Mouse (Mus musculus): Measurements from ENCODE around the gene Flnb. TPM values are rescaled to one million over a fixed set of nuclear protein-coding genes. Genes with fewer than 3 reads are reported as not detected.

Flnb gene
- polyA plus RNA-seq, 1 experiment from 2014 or later = 3.6 TPM

DNA sequence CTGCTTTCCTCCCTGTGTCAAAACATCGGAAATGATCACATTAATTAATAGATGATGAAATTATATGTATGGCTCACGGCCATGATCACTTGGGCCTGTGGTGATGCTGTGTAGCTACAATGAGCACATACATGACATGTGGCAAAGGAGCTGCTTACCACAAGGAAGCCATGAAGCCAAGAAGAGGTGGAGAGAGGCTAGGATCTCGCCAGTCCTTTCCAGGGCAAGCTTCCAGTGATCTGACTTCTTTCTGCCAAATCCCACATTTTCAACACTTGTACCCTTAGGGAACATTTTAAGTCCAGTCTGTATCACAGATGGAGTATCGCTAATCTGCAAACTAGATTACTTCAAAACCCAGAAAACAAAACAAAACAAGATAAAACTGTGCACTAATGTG lies 67.1 kb downstream of the Flnb start:
- peaks cover 26% of the 10 kb centered on the region for H3K36me3 ChIP-seq (replicated peaks)
- H3K4me3 ChIP-seq (replicated peaks) = no peak overlapping the region
- H3K4me1 ChIP-seq (replicated peaks) = no peaks in the 10 kb centered on the region; the same call in 1 of the 2 replicates
- no peak overlapping the region for H3K4me2 ChIP-seq
- WGBS (ENCODE audit: insufficient replicate concordance) = 61% methylated on average over 4 of the region's 4 CpGs
- no peak overlapping the region for H3K27ac ChIP-seq (replicated peaks)
- H3K27me3 ChIP-seq = no peaks in the 10 kb centered on the region
- no peak overlapping the region for H3K9ac ChIP-seq
- no peak for ATAC-seq (ENCODE audit: insufficient read depth)
- H3K9me3 ChIP-seq (replicated peaks) = no peaks in the 10 kb centered on the region

DNA sequence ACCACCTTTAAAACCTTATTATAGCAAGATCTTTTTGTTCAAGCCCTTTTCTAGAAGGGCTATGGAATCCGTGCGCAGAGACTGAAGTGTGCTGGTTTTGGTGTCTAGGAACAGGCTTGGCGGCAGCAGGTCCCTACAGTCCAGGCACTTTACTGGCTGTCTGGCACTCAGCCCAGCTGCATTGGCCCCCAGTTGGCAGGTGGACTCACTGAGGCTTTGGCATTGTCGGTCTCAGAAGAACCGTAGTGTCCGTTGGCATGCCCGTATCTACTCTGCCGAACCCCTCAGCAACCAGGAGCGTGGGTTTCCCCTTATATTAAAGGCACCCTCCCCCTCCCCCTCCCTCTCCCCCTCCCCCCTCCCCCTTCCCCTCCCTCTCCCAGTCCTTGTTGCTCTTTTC lies 67.8 kb downstream of the Flnb start:
- no peak overlapping the region for H3K4me2 ChIP-seq
- no peaks in the 10 kb centered on the region for H3K9me3 ChIP-seq (replicated peaks)
- peaks cover 2% of the 10 kb centered on the region; the same call in 1 of the 2 replicates for H3K4me1 ChIP-seq (replicated peaks)
- no peak overlapping the region for H3K4me3 ChIP-seq (replicated peaks)
- WGBS (ENCODE audit: insufficient replicate concordance) = 80% methylated on average over 9 of the region's 9 CpGs
- peaks cover 26% of the 10 kb centered on the region for H3K36me3 ChIP-seq (replicated peaks)
- no peak overlapping the region for H3K9ac ChIP-seq
- ATAC-seq (ENCODE audit: insufficient read depth) = no peak
- no peaks in the 10 kb centered on the region for H3K27me3 ChIP-seq
- H3K27ac ChIP-seq (replicated peaks) = no peak overlapping the region

DNA sequence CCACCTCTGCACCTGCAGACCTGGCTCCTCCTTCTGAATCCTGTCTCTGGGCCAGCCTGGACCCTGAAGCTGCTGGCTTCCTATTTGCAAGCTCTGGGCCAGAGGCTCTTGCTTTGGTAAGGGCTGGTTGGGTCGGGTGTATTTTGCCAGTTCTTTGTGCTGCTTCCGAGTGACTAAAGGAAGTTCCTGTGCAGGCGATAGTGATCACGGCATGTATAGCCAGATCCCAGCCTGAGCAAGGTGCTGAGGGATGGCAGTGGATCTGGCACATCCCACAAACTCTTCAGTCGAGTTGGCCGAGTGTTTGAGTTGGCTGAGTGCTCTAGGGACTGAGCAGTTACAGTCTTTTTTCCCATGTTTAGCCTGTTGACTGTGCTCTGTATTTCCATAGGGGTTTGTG lies 68.3 kb downstream of the Flnb start:
- Histone ChIP-seq H3K4me3 (replicated peaks) (no peak overlapping the region), H3K27me3 (no peaks in the 10 kb centered on the region), H3K4me2 (no peak overlapping the region), H3K36me3 (replicated peaks) (peaks cover 28% of the 10 kb centered on the region), H3K27ac (replicated peaks) (no peak overlapping the region), H3K9me3 (replicated peaks) (no peaks in the 10 kb centered on the region), H3K4me1 (replicated peaks) (peaks cover 2% of the 10 kb centered on the region; the same call in 1 of the 2 replicates), H3K9ac (no peak overlapping the region)
- no peak for ATAC-seq (ENCODE audit: insufficient read depth)
- 53% methylated on average over 6 of the region's 6 CpGs for WGBS (ENCODE audit: insufficient replicate concordance)

DNA sequence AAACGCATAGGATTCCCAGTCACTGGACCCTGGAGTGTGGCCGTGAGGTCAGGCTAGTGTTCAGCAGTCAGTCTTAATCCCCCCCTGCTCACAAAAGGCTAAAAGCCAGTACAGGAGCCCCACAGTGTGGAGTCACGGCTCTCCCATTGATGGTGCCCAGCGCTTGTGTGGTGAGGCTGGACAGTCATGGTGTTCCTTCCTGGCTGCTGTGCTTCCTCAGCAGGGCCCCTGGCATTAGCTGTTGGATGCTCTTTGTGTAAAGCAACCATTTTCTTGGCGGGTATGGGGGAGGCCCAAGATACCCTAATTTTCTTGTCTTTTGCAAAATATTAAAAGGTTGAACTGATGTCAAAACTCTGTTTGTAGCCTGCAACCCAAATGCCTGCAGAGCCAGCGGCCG lies 69.4 kb downstream of the Flnb start:
- WGBS (ENCODE audit: insufficient replicate concordance) = 66% methylated on average over 7 of the region's 7 CpGs

DNA sequence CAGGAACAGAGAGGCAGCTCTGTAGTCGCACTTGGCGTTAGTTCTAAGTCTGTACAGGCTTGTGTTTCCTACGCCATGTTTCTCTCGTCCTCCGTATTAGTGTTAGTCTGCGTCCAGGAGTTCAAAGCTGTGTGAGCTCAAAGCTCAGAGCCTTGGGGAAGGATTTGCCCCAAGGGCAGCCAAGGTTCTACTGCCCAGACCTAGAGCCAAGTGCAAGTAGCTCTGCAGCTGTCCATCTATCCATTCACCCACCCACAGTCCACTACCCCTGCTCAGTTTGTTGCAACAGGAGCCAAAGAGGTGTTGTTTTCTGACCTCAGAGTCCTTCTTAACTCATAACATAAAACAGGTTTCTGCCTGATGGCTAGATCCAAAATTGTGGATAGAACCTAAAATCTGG lies 70.5 kb downstream of the Flnb start:
- 79% methylated on average over 6 of the region's 6 CpGs for WGBS (ENCODE audit: insufficient replicate concordance)
- Histone ChIP-seq H3K4me3 (replicated peaks) (no peak overlapping the region), H3K4me2 (no peak overlapping the region), H3K27me3 (no peaks in the 10 kb centered on the region), H3K27ac (replicated peaks) (no peak overlapping the region), H3K36me3 (replicated peaks) (0 out of 2 replicates have a peak, but pooled peaks cover 28% of the 10 kb centered on the region), H3K9ac (no peak overlapping the region), H3K9me3 (replicated peaks) (no peaks in the 10 kb centered on the region), H3K4me1 (replicated peaks) (peaks cover 2% of the 10 kb centered on the region; the same call in 1 of the 2 replicates)
- ATAC-seq (ENCODE audit: insufficient read depth) = no peak

More for the DNA sequence above, 69.4 kb downstream of the Flnb start:
- peaks cover 2% of the 10 kb centered on the region; the same call in 1 of the 2 replicates for H3K4me1 ChIP-seq (replicated peaks)
- H3K9me3 ChIP-seq (replicated peaks) = no peaks in the 10 kb centered on the region
- ATAC-seq (ENCODE audit: insufficient read depth) = no peak
- H3K4me2 ChIP-seq = no peak overlapping the region
- 0 out of 2 replicates have a peak, but pooled peaks cover 29% of the 10 kb centered on the region for H3K36me3 ChIP-seq (replicated peaks)
- no peaks in the 10 kb centered on the region for H3K27me3 ChIP-seq
- H3K9ac ChIP-seq = no peak overlapping the region
- H3K4me3 ChIP-seq (replicated peaks) = no peak overlapping the region
- no peak overlapping the region for H3K27ac ChIP-seq (replicated peaks)

DNA sequence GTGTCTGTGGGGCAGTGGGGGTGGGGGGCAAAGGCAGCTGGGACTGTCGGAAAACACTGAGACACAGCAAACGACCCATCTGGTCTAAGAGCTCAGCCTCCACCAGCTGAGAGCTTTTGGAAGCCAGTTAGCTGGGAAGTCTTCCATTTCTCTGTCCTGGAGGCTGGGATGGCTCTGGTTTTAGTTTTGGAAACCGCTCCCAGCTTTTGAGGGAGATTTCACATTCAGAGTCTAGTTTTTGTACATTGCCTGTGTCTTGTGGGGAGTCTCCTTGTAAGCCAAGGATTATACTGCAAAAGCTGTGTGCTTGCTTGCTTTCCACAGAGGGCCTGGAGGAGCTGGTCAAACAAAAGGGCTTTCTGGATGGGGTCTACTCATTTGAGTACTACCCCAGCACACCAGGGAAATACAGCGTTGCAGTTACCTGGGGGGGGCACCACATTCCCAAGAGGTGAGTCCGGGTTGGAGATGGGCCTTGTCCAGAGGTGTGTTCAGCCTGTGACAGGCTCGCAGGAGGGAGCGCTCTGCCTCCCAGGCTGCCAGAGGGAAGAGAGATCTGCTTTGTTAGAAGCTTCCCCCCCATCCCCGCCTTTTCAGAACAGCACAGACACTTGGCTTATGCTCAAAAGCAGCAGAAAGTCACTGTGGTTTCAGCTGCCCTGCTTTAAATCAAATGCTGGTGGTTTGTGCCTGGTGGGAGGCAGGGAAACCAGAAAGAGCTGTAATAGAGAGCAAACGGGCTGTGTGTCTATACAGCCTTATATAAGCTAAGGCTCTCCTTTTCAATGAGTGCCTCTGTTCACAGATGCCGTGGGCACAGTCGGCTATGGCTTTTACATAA lies 71.3 kb downstream of the Flnb start:
- Histone ChIP-seq H3K4me3 (replicated peaks) (no peak overlapping the region), H3K9me3 (replicated peaks) (no peaks in the 10 kb centered on the region), H3K27me3 (no peaks in the 10 kb centered on the region), H3K4me1 (replicated peaks) (peaks cover 2% of the 10 kb centered on the region; the same call in 1 of the 2 replicates), H3K4me2 (no peak overlapping the region), H3K27ac (replicated peaks) (no peak overlapping the region; the same call in 1 of the 2 replicates), H3K36me3 (replicated peaks) (0 out of 2 replicates have a peak, but pooled peaks cover 32% of the 10 kb centered on the region), H3K9ac (no peak overlapping the region)
- no peak for ATAC-seq (ENCODE audit: insufficient read depth)
- 34% methylated on average over 11 of the region's 11 CpGs for WGBS (ENCODE audit: insufficient replicate concordance)

DNA sequence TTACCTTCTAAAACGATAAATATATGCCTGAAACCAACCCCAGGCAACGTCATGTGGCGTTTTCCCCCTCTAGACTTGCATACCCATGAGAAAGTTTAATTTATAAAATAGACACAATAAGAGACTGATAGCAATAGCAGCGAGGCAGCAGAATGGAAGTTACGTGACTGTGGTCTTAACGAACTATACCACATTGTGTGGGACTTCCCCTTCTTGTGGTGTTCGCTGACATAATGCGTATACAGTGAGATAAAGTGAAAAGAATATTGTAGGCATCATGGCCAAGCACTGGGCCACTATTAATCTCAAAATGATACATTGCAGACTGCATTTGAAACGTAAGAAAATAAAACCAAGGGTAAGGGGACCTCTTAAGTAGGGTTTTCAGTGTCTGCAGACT lies 72.1 kb downstream of the Flnb start:
- H3K27me3 ChIP-seq = no peaks in the 10 kb centered on the region
- H3K36me3 ChIP-seq (replicated peaks) = peaks cover 29% of the 10 kb centered on the region; the same call in 1 of the 2 replicates
- peaks cover 2% of the 10 kb centered on the region; the same call in 1 of the 2 replicates for H3K4me1 ChIP-seq (replicated peaks)
- ATAC-seq (ENCODE audit: insufficient read depth) = 0 out of 2 replicates have a peak, but pooled peaks have one; percentile 31
- WGBS (ENCODE audit: insufficient replicate concordance) = 16% methylated on average over 9 of the region's 9 CpGs
- H3K4me3 ChIP-seq (replicated peaks) = no peak overlapping the region
- no peak overlapping the region for H3K27ac ChIP-seq (replicated peaks)
- H3K9me3 ChIP-seq (replicated peaks) = no peaks in the 10 kb centered on the region
- no peak overlapping the region for H3K9ac ChIP-seq
- no peak overlapping the region for H3K4me2 ChIP-seq

DNA sequence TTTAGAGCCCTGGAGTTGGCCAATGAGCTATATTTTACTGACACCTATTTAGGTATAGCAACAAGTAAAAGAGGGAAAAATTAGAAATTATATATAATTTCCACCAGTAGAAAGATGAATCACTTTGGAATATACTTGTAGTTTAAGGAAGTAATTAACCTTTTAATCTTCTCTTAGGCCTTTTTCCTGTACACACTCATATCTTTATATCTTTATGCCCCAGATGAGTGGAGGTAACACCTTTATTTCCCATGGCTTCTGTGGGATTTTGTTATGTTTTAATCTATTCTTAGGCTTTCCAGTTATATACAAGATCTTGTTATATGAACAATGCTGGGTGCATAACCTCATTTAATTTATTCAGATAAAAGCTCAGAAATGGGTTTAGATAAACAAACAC lies 73.6 kb downstream of the Flnb start:
- Histone ChIP-seq H3K27ac (replicated peaks) (no peak overlapping the region), H3K4me3 (replicated peaks) (no peak overlapping the region), H3K36me3 (replicated peaks) (peaks cover 32% of the 10 kb centered on the region), H3K4me2 (no peak overlapping the region), H3K9me3 (replicated peaks) (no peaks in the 10 kb centered on the region), H3K4me1 (replicated peaks) (peaks cover 2% of the 10 kb centered on the region; the same call in 1 of the 2 replicates), H3K9ac (no peak overlapping the region), H3K27me3 (no peaks in the 10 kb centered on the region)
- no peak for ATAC-seq (ENCODE audit: insufficient read depth)

DNA sequence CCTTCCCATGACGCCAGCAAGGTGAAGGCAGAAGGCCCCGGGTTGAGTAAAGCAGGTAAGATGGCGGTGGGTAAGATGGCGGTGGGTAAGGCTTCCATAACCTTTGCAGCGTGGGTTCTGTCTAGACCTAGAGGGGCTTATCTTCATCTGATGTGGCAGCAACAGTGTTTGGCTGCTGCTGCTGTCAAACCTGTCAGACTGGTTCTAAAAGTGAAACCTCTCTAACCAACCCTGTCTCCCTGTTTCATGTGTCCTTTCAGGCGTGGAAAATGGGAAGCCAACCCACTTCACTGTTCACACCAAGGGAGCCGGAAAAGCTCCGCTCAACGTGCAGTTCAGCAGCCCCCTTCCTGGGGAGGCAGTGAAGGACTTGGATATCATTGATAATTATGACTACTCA lies 78.4 kb downstream of the Flnb start:
- no peaks in the 10 kb centered on the region for H3K9me3 ChIP-seq (replicated peaks)
- H3K9ac ChIP-seq = no peak overlapping the region
- no peak overlapping the region for H3K27ac ChIP-seq (replicated peaks)
- ATAC-seq (ENCODE audit: insufficient read depth) = no peak
- H3K4me1 ChIP-seq (replicated peaks) = no peaks in the 10 kb centered on the region
- WGBS (ENCODE audit: insufficient replicate concordance) = 73% methylated on average over 9 of the region's 9 CpGs
- H3K27me3 ChIP-seq = no peaks in the 10 kb centered on the region
- no peak overlapping the region for H3K4me3 ChIP-seq (replicated peaks)
- no peak overlapping the region for H3K4me2 ChIP-seq
- H3K36me3 ChIP-seq (replicated peaks) = peaks cover 34% of the 10 kb centered on the region

DNA sequence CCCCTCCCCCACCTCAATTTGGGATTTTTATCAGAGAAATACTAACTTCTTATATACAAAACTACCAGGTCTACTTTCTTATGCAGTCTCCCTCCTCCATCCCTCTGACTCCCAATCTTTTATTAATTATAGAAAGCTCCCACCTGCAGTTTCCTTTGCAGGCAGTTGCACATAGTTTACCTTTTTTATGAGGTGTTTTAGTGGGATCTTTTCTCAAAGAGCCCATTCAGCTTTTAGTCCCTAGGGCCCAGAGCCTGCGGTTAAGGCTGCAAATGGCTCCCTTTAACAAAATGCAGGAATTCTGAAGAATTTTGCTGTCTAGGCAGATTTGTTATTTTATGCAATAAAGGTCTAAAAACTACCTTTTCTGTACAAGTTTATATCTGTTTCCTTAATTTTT lies 78.9 kb downstream of the Flnb start:
- H3K27ac ChIP-seq (replicated peaks) = no peak overlapping the region
- no peak overlapping the region for H3K9ac ChIP-seq
- no peaks in the 10 kb centered on the region for H3K9me3 ChIP-seq (replicated peaks)
- H3K4me1 ChIP-seq (replicated peaks) = no peaks in the 10 kb centered on the region
- H3K4me2 ChIP-seq = no peak overlapping the region
- H3K36me3 ChIP-seq (replicated peaks) = peaks cover 34% of the 10 kb centered on the region
- no peak overlapping the region for H3K4me3 ChIP-seq (replicated peaks)
- no peaks in the 10 kb centered on the region for H3K27me3 ChIP-seq
- WGBS (ENCODE audit: insufficient replicate concordance) = 85% methylated on average over 1 of the region's 1 CpGs
- no peak for ATAC-seq (ENCODE audit: insufficient read depth)

DNA sequence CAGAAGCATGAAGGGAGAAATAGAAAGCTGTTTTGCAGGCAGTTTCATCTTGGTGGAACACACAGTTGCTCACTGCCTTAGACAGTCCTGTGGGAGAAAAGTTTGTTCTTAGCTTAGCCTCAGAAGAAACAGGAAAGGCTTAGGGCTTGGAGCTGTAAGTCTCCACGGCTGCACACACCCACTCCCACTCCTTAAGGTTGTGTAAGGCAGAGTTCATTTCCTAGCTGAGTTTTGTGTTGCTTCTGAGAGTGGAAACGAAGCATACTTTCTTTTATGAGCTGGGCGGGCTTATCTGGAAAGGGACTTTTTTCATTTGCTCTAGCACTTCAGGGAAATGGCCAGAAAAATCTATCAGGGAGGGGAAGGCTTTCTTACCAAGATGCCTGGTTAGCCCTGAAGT lies 82.2 kb downstream of the Flnb start:
- Histone ChIP-seq H3K4me3 (replicated peaks) (no peak overlapping the region), H3K27ac (replicated peaks) (no peak overlapping the region), H3K36me3 (replicated peaks) (peaks cover 25% of the 10 kb centered on the region), H3K4me1 (replicated peaks) (no peaks in the 10 kb centered on the region), H3K27me3 (no peaks in the 10 kb centered on the region), H3K9ac (no peak overlapping the region), H3K4me2 (no peak overlapping the region), H3K9me3 (replicated peaks) (no peaks in the 10 kb centered on the region)
- no peak for ATAC-seq (ENCODE audit: insufficient read depth)
- WGBS (ENCODE audit: insufficient replicate concordance) = 37% methylated on average over 3 of the region's 3 CpGs

Data from liver, embryonic 15.5 days (tissue).